Mouse (Mus musculus) Patski (cell line): ENCODE measurements around the gene Gm9817. TPM values are rescaled to one million over a fixed set of nuclear protein-coding genes. Genes with fewer than 3 reads are reported as not detected.

ENCODE experiments used
- ATAC-seq: fragments of 100-300 bp; one replicate; pipeline ENCODE4 v1.8.0; 2021
- CTCF ChIA-PET: fragments of 350-600 bp; sonication (Branson Sonifier 250); formaldehyde crosslinking; loops from one replicate; lab custom pipeline; 2022; ENCODE audit warnings: inconsistent platforms; lab: Charles Lee
- POLR2A ChIA-PET: fragments of 350-600 bp; sonication (Branson Sonifier 250); formaldehyde crosslinking; loops from one replicate; lab custom pipeline; 2022; ENCODE audit warnings: antibody characterized with exemption, inconsistent platforms; lab: Charles Lee
- DNase-seq: peaks from one replicate; pipeline ENCODE4 v3.0.0-alpha.2; 2011; ENCODE audit warnings: low read depth, low spot score
- H3K27me3 ChIP-seq: fragments of 371-371 bp; one replicate; pipeline ENCODE4 v1.5.1; 2021
- CTCF ChIP-seq: fragments of 100-300 bp; IDR thresholded peaks from one replicate; pipeline ENCODE4 v1.5.1; 2021
- in situ Hi-C: fragments of 300-500 bp; cut with MboI; formaldehyde crosslinking; loops from 3 replicates; pipeline ENCODE4 v1.11.1; 2018; ENCODE audit warnings: low pct_unique_long_range_greater_than_20kb, mixed read lengths
- polyA plus RNA-seq: library from polyadenylated mRNA; unstranded; gene quantifications from one replicate; pipeline ENCODE4 v1.2.3, GENCODE M21; 2021

The Gm9817 gene
- polyA plus RNA-seq, 1 experiment from 2014 or later = not detected

DNA sequence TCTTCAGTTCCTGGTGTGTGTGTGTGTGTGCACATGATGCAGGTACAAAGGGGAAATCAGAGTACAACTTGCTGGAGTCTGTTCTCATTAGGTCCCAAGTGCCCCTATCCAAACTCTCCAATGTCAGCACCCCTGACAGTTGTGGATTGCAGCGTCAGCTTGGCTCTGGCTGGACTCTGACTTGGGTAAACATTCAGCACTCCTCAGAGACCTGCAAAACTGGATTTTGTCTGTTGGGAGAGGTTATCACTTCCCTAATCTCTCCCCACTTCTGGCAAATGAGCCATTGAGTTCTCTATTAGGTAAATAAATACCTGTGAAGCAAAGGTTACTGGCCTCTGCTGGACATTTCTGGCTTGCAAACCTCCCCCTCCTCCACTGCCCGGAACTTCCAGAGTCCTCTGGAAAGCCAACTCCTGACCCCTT lies 10.3 kb downstream of the Gm9817 start:
- in situ Hi-C loops = no loop called here
- CTCF ChIA-PET = no interaction called here
- POLR2A ChIA-PET = no interaction called here
- no peak for ATAC-seq
- H3K27me3 ChIP-seq = peaks cover 16% of the 10 kb centered on the region
- no peak for DNase-seq
- TF ChIP-seq CTCF = no peak

DNA sequence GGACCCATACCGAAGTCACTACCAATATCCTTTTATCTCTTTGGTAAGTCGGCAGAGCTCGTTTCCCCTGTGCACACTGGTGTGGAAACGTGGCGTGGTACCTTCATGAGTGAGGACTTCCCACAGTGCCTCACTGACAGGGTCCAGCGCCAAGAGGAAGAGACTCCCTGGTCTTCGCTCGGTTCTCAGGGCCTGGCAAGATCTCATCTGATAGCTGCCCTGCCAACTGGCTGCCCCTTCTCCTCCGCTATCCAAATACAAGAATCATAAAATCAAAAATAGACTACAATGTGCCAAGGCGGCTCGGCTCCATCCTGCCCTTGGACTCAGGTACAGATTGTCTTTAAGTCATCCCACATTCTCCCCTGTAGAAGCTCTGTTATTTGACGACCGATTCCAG lies 11.4 kb downstream of the Gm9817 start:
- TF ChIP-seq CTCF = no peak
- no peak for DNase-seq
- H3K27me3 ChIP-seq = peaks cover 5% of the 10 kb centered on the region
- no peak for ATAC-seq
- CTCF ChIA-PET = no interaction called here
- in situ Hi-C loops = no loop called here
- POLR2A ChIA-PET = no interaction called here

DNA sequence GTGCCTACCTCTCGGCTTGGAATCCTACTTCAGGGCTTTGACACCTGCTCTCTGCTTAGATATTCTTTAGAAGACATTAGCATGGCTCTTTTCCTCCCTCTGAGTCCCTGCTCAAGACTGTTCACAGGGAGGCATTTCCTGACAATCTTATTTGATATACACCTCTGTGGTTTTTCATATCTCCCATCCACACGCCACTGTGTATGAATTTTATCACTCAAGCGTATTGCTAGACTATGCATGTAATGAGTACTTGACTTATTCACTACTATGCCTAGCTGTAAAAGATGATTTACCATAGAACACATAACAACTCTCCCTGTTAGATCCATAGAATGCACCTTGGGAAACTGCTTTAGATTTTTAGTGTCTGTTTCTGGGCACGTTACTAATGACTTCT lies 14.3 kb downstream of the Gm9817 start:
- ATAC-seq (no peak), DNase-seq (no peak)
- in situ Hi-C loops = no loop called here
- TF ChIP-seq CTCF = no peak
- CTCF ChIA-PET = no interaction called here
- H3K27me3 ChIP-seq = peaks cover 5% of the 10 kb centered on the region
- POLR2A ChIA-PET = no interaction called here

DNA sequence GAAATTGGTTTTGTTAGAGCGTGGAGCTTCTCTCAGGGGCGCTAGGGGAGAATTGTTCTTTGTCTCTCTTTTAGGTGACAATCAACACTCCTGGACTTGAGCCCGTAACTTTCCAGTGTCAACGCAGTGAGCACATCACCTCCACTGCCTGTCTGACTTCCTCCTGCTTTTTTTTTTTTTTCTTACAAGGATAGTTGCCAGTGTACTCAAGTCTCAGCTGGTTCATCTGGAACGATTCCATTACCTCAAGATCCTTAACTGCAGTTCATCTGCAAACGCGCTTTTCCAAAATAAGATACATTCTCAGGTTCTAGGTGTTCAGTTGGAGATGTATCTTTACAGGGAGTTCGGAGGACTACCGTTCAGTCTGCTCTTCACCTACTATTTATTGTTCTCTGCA lies 16.5 kb downstream of the Gm9817 start:
- POLR2A ChIA-PET = no interaction called here
- no peak for TF ChIP-seq CTCF
- ATAC-seq = no peak
- no peak for DNase-seq
- in situ Hi-C loops = no loop called here
- CTCF ChIA-PET = interaction anchor here (0.9 kb wide), 1 partner anchor 10 kb away, joined by 5 read pairs; no protein-coding TSS in a partner anchor
- no peaks in the 10 kb centered on the region for H3K27me3 ChIP-seq

DNA sequence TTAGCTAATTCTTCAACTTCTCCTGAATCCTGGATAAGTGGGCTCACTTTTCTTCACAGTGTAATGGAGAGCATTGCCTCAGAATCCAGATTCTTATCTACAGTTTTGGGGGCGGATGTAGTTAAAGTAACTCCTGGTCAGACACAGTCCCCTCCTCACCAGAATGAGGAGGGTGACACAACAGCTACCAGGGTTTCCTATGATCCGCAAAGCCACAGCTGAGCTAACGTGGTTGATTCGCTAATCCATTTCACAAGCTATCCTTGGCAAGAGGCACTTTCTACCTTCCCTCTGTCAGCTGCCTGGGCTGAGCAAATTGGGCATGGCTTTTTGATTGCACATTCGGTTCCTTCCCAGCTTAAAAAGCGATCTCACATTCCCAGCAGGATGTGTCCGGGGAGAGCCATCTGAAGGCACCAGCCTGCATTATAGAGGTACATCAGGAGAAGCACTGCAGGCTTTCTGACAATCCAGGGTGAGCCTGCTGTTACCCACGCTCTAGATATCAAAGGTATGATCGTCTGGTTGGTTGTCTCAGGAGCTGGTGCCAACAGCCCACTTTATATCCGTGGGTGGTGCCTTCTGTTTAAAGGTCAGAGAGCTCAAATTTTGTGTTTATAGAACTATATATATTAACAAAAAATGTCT lies 21.2 kb downstream of the Gm9817 start:
- no peak for TF ChIP-seq CTCF
- peaks cover 8% of the 10 kb centered on the region for H3K27me3 ChIP-seq
- ChIA-PET CTCF (interaction anchor here (1.0 to 1.5 kb wide), 4 partner anchors 13 to 36 kb away, joined by 3 read pairs; no protein-coding TSS in a partner anchor), POLR2A (no interaction called here)
- ATAC-seq (no peak), DNase-seq (no peak)
- in situ Hi-C loops = no loop called here

DNA sequence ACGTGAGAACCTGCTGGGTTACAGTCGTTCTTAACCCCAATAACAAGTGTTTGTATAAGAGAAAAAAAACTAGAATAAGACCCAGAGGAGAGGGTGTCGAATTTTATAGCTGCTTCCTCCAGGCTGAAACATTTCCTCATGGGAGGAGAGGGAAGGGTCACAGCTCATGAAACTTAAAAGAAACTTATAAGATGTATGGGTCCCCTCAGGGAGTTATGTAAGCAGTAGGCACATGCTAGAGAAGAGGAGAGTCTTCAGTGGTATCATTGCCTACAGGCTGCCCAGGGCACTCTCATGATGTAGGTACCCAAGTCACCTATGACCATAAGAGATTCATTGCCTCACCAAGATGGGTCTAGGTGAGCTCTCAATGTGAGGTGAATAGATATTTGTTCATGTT lies 28.0 kb downstream of the Gm9817 start:
- H3K27me3 ChIP-seq = peaks cover 6% of the 10 kb centered on the region
- DNase-seq (no peak), ATAC-seq (no peak)
- POLR2A ChIA-PET = interaction anchor here (0.6 kb wide), 1 partner anchor 580 kb away, joined by 3 read pairs; no protein-coding TSS in a partner anchor
- CTCF ChIA-PET = no interaction called here
- no peak for TF ChIP-seq CTCF
- in situ Hi-C loops = no loop called here

DNA sequence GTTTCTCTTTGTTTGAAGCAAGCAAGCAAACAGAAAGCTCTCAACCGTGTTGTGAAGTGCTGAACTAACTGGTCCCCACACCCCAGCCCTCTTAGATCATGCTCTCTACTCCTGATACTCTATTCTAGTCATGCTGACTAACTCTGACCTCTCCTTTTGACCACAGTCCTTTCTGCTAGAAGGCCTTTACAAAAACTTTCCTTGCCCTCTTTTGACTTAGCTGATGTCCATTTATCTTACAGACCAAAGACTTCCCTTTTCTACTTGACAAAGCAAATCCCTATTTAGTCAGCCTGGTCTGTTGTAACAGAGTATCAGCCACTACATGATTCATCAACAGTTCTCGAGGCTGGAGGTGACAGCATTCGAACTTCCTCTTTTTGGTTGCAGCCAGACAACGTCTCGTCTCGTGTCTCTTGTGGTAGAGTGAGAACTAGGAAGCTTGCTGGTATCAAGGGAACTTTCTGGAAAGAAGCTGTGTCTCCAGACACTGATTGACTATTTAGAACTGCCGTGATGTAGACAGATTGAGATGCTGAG lies 30.4 kb downstream of the Gm9817 start:
- in situ Hi-C loops = no loop called here
- POLR2A ChIA-PET = no interaction called here
- CTCF ChIA-PET = no interaction called here
- TF ChIP-seq CTCF = no peak
- ATAC-seq (no peak), DNase-seq (no peak)
- no peaks in the 10 kb centered on the region for H3K27me3 ChIP-seq

DNA sequence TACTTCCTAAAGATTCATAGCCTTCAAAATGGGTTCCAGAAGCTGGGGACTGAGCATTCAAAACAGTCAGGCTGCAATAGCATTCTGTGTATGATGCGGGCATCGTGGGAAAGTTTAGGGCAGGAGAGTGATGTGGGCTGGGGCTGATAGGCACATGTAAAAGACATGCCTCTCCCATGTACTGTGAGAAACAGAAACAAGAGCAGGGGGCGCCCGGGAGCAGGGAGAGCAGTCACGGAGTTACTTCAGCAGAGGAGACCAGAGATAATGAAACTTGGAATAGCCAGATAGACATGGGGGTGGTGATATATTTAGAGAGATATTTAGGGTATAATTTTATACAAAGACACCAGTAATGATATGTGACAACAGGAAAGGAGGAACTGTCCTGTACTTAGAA lies 39.9 kb downstream of the Gm9817 start:
- DNase-seq = no peak
- H3K27me3 ChIP-seq = peaks cover 14% of the 10 kb centered on the region
- in situ Hi-C loops = no loop called here
- POLR2A ChIA-PET = no interaction called here
- CTCF ChIA-PET = no interaction called here
- TF ChIP-seq CTCF = no peak
- ATAC-seq = no peak

DNA sequence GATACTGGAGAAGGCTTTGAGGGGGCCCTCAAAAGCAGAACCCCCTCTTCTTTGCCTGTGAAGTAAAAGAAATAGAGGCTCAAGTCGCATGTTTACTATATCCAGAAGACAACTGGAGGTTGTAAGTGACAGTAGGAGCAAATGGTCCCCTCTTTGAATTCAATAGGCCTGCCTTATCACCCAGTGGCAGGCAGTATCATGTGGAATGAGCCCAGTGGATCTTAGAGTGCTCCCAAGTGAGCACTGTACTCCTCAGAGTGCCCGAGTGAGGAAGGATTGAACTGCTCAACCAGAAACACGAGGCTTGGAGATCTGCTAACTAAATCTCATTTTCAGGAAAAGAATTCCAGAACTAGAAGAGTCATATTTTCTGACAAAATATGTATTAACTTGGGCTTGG lies 40.3 kb downstream of the Gm9817 start:
- H3K27me3 ChIP-seq = peaks cover 14% of the 10 kb centered on the region
- ChIA-PET CTCF (no interaction called here), POLR2A (no interaction called here)
- DNase-seq (no peak), ATAC-seq (no peak)
- TF ChIP-seq CTCF = no peak
- in situ Hi-C loops = no loop called here

Other genes with a start within 250 kb of the Gm9817 start
- gene Dtnbp1, start 76.5 kb upstream of the Gm9817 start, polyA plus RNA-seq = 155 TPM